Mouse (Mus musculus) frontal cortex, postnatal 14 days (tissue): ENCODE measurements around the gene Dgkb.
A peak's percentile ranks its signal among the peaks of the same experiment; 100 is the strongest.

Source experiments
- DNase-seq, 2 experiments: peaks; one replicate each; pipeline ENCODE4 v3.0.0; 2022; ENCODE audit warnings: low spot score in 2 of 2

The Dgkb gene

DNA sequence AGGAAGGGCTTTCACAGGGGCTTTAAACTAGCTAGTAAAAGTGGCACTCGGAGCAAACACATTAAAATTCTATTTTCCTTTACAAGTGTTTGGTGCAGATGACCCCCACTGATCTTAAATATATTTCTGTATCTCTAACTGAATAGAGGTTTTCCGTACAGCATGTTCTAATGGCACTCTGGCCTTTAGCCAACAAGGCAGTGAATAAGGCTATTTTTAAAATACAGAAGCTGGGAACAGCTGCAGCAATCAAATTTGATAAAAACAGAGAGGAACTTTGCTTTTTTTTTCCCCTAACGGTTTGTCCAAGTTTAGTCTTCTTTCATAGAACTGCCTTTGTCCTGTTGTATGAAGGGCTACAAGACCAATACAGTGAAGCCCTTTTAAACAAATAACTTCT is 776.5 kb downstream of the Dgkb start:
- no peak for DNase-seq

DNA sequence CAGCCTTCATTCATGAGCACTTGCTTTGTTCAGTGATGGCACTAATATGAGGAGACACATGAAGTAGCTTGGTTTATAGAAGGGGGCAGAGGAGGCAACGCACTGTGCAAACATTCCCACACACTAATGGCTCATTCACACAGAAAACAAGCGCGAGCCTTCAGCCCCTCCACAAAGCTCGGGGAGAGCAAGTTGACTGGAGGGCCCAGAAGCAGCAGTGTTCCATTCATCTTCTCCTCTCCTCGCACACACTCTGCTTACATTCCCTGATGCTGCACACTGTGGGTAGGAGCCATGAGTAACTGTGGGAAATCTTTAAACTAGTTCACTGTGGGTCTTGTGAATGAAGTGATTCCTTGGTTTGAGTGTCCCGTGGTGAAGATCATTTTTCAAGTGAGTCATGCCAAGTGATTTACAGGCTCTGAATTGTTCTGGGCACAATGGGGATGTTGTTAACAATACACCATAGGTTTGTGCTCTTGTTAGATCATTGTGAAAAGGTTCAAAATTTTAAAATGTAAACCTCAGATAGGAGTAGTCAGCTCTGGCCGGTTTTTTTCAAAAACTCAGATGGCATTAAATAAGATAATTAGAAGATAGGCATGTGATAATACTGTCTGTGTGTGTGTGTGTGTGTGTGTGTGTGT is 779.0 kb downstream of the Dgkb start:
- DNase-seq = peak in 1 of 2 experiments; percentile 17

DNA sequence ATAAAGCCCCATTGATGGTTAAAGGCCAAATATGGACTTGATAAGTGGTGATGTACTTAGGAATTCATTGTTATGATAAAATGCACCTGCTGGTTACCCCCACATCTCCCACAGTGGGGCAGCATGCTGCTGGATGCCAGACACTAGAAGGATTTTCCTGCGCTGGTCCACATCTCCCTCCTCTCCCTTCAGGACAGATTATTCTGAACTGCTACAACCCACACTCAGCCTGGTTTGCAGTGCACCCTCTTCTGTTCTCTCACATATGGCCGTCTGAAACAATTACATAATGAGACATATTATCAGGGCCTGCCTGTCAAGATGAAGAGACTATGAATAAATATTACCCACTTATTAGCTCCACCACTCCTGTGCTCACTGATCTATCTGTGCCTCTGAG is 780.6 kb downstream of the Dgkb start:
- no peak for DNase-seq

DNA sequence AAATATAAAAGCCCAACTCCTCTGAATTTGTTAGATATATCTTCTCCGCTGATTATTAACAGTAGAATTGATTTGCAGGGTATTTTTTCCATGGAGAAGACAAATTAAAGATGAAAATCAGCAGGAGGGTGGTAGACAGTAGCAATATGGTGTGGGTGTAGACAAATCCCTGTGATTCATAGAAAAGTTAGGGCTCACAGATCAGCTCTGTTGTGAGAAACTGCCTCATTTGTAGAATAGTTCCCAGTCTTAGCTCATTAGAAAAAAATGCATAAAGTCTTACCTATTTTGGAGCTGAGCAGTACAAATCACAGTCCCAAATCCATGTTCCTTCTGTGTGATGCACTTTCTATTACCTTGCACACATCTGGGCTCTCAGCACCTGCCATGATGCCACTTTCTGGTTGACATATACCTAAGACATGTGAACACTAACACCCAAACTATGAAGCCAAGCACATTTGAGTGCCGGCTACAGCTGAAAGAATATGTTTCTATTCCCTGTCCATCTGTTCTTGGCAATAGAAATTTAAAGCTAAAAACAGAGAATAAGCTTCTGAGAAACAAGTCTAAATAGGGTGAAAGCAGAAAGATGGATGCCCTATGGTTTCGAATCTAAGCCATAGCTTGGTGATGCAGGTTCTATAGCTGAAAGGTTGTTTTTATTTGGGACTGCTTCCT is 782.8 kb downstream of the Dgkb start:
- no peak for DNase-seq

DNA sequence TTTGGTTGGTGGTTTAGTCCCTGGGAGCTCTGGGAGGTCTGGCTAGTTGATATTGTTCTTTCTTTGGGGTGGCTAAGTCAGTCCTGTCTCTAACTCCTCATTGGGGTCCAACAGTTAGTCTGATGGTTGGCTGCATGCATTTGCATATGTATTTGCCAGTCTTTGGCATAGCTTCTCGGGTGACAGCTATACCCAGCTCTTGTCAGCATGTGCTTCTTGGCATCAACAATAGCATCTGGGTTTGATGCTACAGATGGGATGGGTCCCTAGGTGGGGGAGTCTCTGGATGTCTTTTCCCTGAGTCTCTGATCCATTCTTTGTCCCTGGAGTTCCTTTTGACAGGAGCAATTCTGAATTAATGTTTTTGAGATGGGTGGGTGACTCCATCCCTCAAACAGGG is 790.6 kb downstream of the Dgkb start:
- DNase-seq = no peak

DNA sequence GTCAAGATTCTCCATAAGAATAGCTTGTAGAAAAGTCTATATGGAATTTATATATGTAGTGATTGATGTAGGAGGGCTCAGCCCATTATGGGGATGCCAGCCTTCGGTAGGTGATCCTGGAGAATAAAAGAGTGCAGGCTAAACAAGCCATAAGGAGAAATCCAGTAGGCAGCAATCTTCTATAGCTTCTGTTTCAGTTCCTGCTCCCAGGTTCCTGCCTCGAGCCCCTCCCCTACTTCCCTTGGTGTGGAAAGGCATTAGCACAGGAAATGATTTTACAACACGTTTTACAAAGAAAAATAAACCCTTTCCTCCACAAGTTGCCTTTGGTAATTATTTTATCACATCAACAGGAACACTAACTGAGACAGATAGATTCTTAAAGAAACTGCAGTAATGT is 850.7 kb downstream of the Dgkb start:
- no peak for DNase-seq
